Mouse (Mus musculus): ENCODE measurements around the gene Crtc3. TPM values are rescaled to one million over a fixed set of nuclear protein-coding genes. Genes with fewer than 3 reads are reported as not detected.

Crtc3 gene
- polyA plus RNA-seq, 1 experiment from 2014 or later: 8.4 TPM

- Histone ChIP-seq H3K4me3 (no peak overlapping the region), H3K9me3 (replicated peaks) (no peaks in the 10 kb centered on the region), H3K4me1 (peaks cover 18% of the 10 kb centered on the region), H3K36me3 (no peaks in the 10 kb centered on the region), H3K27ac (replicated peaks) (no peak overlapping the region), H3K27me3 (ENCODE audit: low read depth, poor library complexity, severe bottlenecking) (no peaks in the 10 kb centered on the region)
- WGBS: 83% methylated on average over 7 of the region's 7 CpGs
- DNase-seq (ENCODE audit: low spot score): no peak
Measured at GRCm38 (mm10) chr7:80647437-80647871, 41.2 kb downstream of the Crtc3 start.

GRCm38 (mm10) chr7:80646093-80647025 lies 42.3 kb downstream of the Crtc3 start:
- Histone ChIP-seq H3K4me3 (no peak overlapping the region), H3K27ac (replicated peaks) (peak overlapping the region; percentile 39; the same call in 1 of the 2 replicates)
- WGBS: 78% methylated on average over 10 of the region's 10 CpGs

GRCm38 (mm10) chr7:80642976-80643666 lies 45.6 kb downstream of the Crtc3 start:
- H3K27me3 ChIP-seq (ENCODE audit: low read depth, poor library complexity, severe bottlenecking): no peaks in the 10 kb centered on the region
- peaks cover 40% of the 10 kb centered on the region for H3K4me1 ChIP-seq
- DNase-seq (ENCODE audit: low spot score): no peak
- H3K4me3 ChIP-seq: no peak overlapping the region
- no peaks in the 10 kb centered on the region for H3K9me3 ChIP-seq (replicated peaks)
- H3K36me3 ChIP-seq: no peaks in the 10 kb centered on the region
- WGBS: 87% methylated on average over 8 of the region's 8 CpGs
- H3K27ac ChIP-seq (replicated peaks): no peak overlapping the region

More at GRCm38 (mm10) chr7:80646093-80647025, 42.3 kb downstream of the Crtc3 start:
- Histone ChIP-seq H3K36me3 (no peaks in the 10 kb centered on the region), H3K4me1 (peaks cover 22% of the 10 kb centered on the region), H3K9me3 (replicated peaks) (no peaks in the 10 kb centered on the region), H3K27me3 (ENCODE audit: low read depth, poor library complexity, severe bottlenecking) (no peaks in the 10 kb centered on the region)
- DNase-seq (ENCODE audit: low spot score): no peak

GRCm38 (mm10) chr7:80642552-80642951 lies 46.1 kb downstream of the Crtc3 start:
- DNase-seq (ENCODE audit: low spot score): no peak
- no peaks in the 10 kb centered on the region for H3K9me3 ChIP-seq (replicated peaks)
- H3K27ac ChIP-seq (replicated peaks): no peak overlapping the region
- no peak overlapping the region for H3K4me3 ChIP-seq
- no peaks in the 10 kb centered on the region for H3K27me3 ChIP-seq (ENCODE audit: low read depth, poor library complexity, severe bottlenecking)
- H3K36me3 ChIP-seq: no peaks in the 10 kb centered on the region
- 75% methylated on average over 5 of the region's 5 CpGs for WGBS
- H3K4me1 ChIP-seq: peaks cover 41% of the 10 kb centered on the region

GRCm38 (mm10) chr7:80641899-80642298 lies 46.8 kb downstream of the Crtc3 start:
- DNase-seq (ENCODE audit: low spot score): no peak
- Histone ChIP-seq H3K27ac (replicated peaks) (peak overlapping the region; percentile 49; the same call in 1 of the 2 replicates), H3K4me3 (no peak overlapping the region), H3K36me3 (no peaks in the 10 kb centered on the region), H3K4me1 (peaks cover 45% of the 10 kb centered on the region), H3K27me3 (ENCODE audit: low read depth, poor library complexity, severe bottlenecking) (no peaks in the 10 kb centered on the region), H3K9me3 (replicated peaks) (no peaks in the 10 kb centered on the region)
- WGBS: 81% methylated on average over 7 of the region's 7 CpGs

GRCm38 (mm10) chr7:80641497-80641896 lies 47.2 kb downstream of the Crtc3 start:
- Histone ChIP-seq H3K4me3 (no peak overlapping the region), H3K27me3 (ENCODE audit: low read depth, poor library complexity, severe bottlenecking) (no peaks in the 10 kb centered on the region), H3K4me1 (peaks cover 48% of the 10 kb centered on the region), H3K27ac (replicated peaks) (peak overlapping the region; percentile 49; the same call in 1 of the 2 replicates), H3K36me3 (no peaks in the 10 kb centered on the region), H3K9me3 (replicated peaks) (no peaks in the 10 kb centered on the region)
- 12% methylated on average over 4 of the region's 4 CpGs for WGBS
- DNase-seq (ENCODE audit: low spot score): peak; percentile 54

GRCm38 (mm10) chr7:80639981-80640380 lies 48.7 kb downstream of the Crtc3 start:
- no peaks in the 10 kb centered on the region for H3K27me3 ChIP-seq (ENCODE audit: low read depth, poor library complexity, severe bottlenecking)
- 88% methylated on average over 3 of the region's 3 CpGs for WGBS
- H3K4me1 ChIP-seq: peaks cover 42% of the 10 kb centered on the region
- H3K4me3 ChIP-seq: no peak overlapping the region
- H3K36me3 ChIP-seq: no peaks in the 10 kb centered on the region
- H3K27ac ChIP-seq (replicated peaks): no peak overlapping the region
- H3K9me3 ChIP-seq (replicated peaks): no peaks in the 10 kb centered on the region
- DNase-seq (ENCODE audit: low spot score): no peak

GRCm38 (mm10) chr7:80638460-80638859 lies 50.2 kb downstream of the Crtc3 start:
- peaks cover 42% of the 10 kb centered on the region for H3K4me1 ChIP-seq
- no peak overlapping the region for H3K4me3 ChIP-seq
- H3K27ac ChIP-seq (replicated peaks): no peak overlapping the region
- H3K27me3 ChIP-seq (ENCODE audit: low read depth, poor library complexity, severe bottlenecking): no peaks in the 10 kb centered on the region
- H3K36me3 ChIP-seq: no peaks in the 10 kb centered on the region
- H3K9me3 ChIP-seq (replicated peaks): no peaks in the 10 kb centered on the region
- DNase-seq (ENCODE audit: low spot score): no peak
- WGBS: 88% methylated on average over 10 of the region's 10 CpGs

GRCm38 (mm10) chr7:80636953-80637800 lies 51.5 kb downstream of the Crtc3 start:
- DNase-seq (ENCODE audit: low spot score): no peak
- H3K27ac ChIP-seq (replicated peaks): no peak overlapping the region
- no peaks in the 10 kb centered on the region for H3K9me3 ChIP-seq (replicated peaks)
- H3K4me1 ChIP-seq: peaks cover 35% of the 10 kb centered on the region
- H3K36me3 ChIP-seq: no peaks in the 10 kb centered on the region
- WGBS: 71% methylated on average over 9 of the region's 9 CpGs
- H3K4me3 ChIP-seq: no peak overlapping the region
- no peaks in the 10 kb centered on the region for H3K27me3 ChIP-seq (ENCODE audit: low read depth, poor library complexity, severe bottlenecking)

GRCm38 (mm10) chr7:80636288-80636952 lies 52.3 kb downstream of the Crtc3 start:
- peaks cover 32% of the 10 kb centered on the region for H3K4me1 ChIP-seq
- no peaks in the 10 kb centered on the region for H3K27me3 ChIP-seq (ENCODE audit: low read depth, poor library complexity, severe bottlenecking)
- H3K36me3 ChIP-seq: no peaks in the 10 kb centered on the region
- no peak for DNase-seq (ENCODE audit: low spot score)
- H3K9me3 ChIP-seq (replicated peaks): no peaks in the 10 kb centered on the region
- H3K27ac ChIP-seq (replicated peaks): no peak overlapping the region
- 85% methylated on average over 17 of the region's 17 CpGs for WGBS
- H3K4me3 ChIP-seq: no peak overlapping the region

- no peaks in the 10 kb centered on the region for H3K27me3 ChIP-seq (ENCODE audit: low read depth, poor library complexity, severe bottlenecking)
- no peaks in the 10 kb centered on the region for H3K36me3 ChIP-seq
- H3K4me1 ChIP-seq: peaks cover 31% of the 10 kb centered on the region
- no peak overlapping the region for H3K4me3 ChIP-seq
- no peak overlapping the region for H3K27ac ChIP-seq (replicated peaks)
- 74% methylated on average over 5 of the region's 5 CpGs for WGBS
- no peaks in the 10 kb centered on the region for H3K9me3 ChIP-seq (replicated peaks)
- no peak for DNase-seq (ENCODE audit: low spot score)
Measured at GRCm38 (mm10) chr7:80635866-80636265, 52.8 kb downstream of the Crtc3 start.

- H3K27me3 ChIP-seq (ENCODE audit: low read depth, poor library complexity, severe bottlenecking): no peaks in the 10 kb centered on the region
- no peaks in the 10 kb centered on the region for H3K9me3 ChIP-seq (replicated peaks)
- peaks cover 23% of the 10 kb centered on the region for H3K4me1 ChIP-seq
- no peak overlapping the region for H3K4me3 ChIP-seq
- DNase-seq (ENCODE audit: low spot score): no peak
- H3K36me3 ChIP-seq: no peaks in the 10 kb centered on the region
- 89% methylated on average over 9 of the region's 9 CpGs for WGBS
- H3K27ac ChIP-seq (replicated peaks): no peak overlapping the region
Measured at GRCm38 (mm10) chr7:80634741-80635140, 53.9 kb downstream of the Crtc3 start.
